Mouse (Mus musculus) telencephalon, adult 2 months (tissue): ENCODE results near the gene Pla2g16.

ENCODE experiments used
- DNase-seq: peaks from one replicate; pipeline ENCODE4 v3.0.0-alpha.2; 2011; ENCODE audit warnings: low read depth, low spot score

Pla2g16 gene

GRCm38 (mm10) chr19:7564457-7564856, 7.2 kb downstream of the Pla2g16 start:
- no peak for DNase-seq

- DNase-seq = peak; percentile 58
These were observed 9.6 kb downstream of the Pla2g16 start for GRCm38 (mm10) chr19:7566826-7567225.

- no peak for DNase-seq
These were observed 11.1 kb downstream of the Pla2g16 start for GRCm38 (mm10) chr19:7568364-7568763.

- DNase-seq = no peak
These were observed 12.4 kb downstream of the Pla2g16 start for GRCm38 (mm10) chr19:7569650-7570049.

GRCm38 (mm10) chr19:7576180-7576579, 18.9 kb downstream of the Pla2g16 start:
- no peak for DNase-seq

GRCm38 (mm10) chr19:7577710-7578109, 20.5 kb downstream of the Pla2g16 start:
- DNase-seq = no peak

- DNase-seq = no peak
These were observed 23.8 kb downstream of the Pla2g16 start for GRCm38 (mm10) chr19:7581042-7581441.

GRCm38 (mm10) chr19:7583101-7583500, 25.8 kb downstream of the Pla2g16 start:
- no peak for DNase-seq

GRCm38 (mm10) chr19:7583599-7583998, 26.3 kb downstream of the Pla2g16 start:
- no peak for DNase-seq

- no peak for DNase-seq
These were observed 28.0 kb downstream of the Pla2g16 start for GRCm38 (mm10) chr19:7585279-7585678.

GRCm38 (mm10) chr19:7585764-7586163, 28.5 kb downstream of the Pla2g16 start:
- no peak for DNase-seq

GRCm38 (mm10) chr19:7590795-7591194, 33.5 kb downstream of the Pla2g16 start:
- DNase-seq = no peak

- no peak for DNase-seq
These were observed 34.8 kb downstream of the Pla2g16 start for GRCm38 (mm10) chr19:7592018-7592417.

- DNase-seq = peak; percentile 44
These were observed 38.3 kb downstream of the Pla2g16 start for GRCm38 (mm10) chr19:7595534-7595933.

- DNase-seq = no peak
These were observed 41.2 kb downstream of the Pla2g16 start for GRCm38 (mm10) chr19:7598481-7598880.

- no peak for DNase-seq
These were observed 44.3 kb downstream of the Pla2g16 start for GRCm38 (mm10) chr19:7601551-7601950.

GRCm38 (mm10) chr19:7604107-7604506, 46.8 kb downstream of the Pla2g16 start:
- DNase-seq = no peak

GRCm38 (mm10) chr19:7605013-7605412, 47.8 kb downstream of the Pla2g16 start:
- no peak for DNase-seq

- peak; percentile 28 for DNase-seq
These were observed 48.9 kb downstream of the Pla2g16 start for GRCm38 (mm10) chr19:7605930-7606783.

GRCm38 (mm10) chr19:7606801-7607689, 49.8 kb downstream of the Pla2g16 start, which contains the start of gene Lgals12:
Gene Lgals12 (minus strand): TSS chr19:7607193.
- peak; percentile 34 for DNase-seq

- no peak for DNase-seq
These were observed 50.5 kb downstream of the Pla2g16 start for GRCm38 (mm10) chr19:7607690-7608201.
